Mouse (Mus musculus) liver, postnatal 0 days (tissue): ENCODE results near the gene Atp8a2. TPM values are rescaled to one million over a fixed set of nuclear protein-coding genes. Genes with fewer than 3 reads are reported as not detected.
"Not testable (repeated sequence)": the region's sequence is repeated elsewhere in the genome, so short reads cannot be mapped to it uniquely, and the experiment has no call there.

ENCODE experiments used
- ATAC-seq: fragments of 200-750 bp; cut with Nextera tagmentation; 2 replicates; pipeline ENCODE4 v1.8.0; 2017; ENCODE audit warnings: mild to moderate bottlenecking, moderate library complexity
- DNase-seq: peaks from one replicate; pipeline ENCODE4 v3.0.0-alpha.2; 2016
- H3K27ac ChIP-seq: fragments of 300-500 bp; sonication (generic); 2 replicates; pipeline ENCODE4 v1.5.1; 2014; ENCODE audit warnings: antibody characterized with exemption, moderate library complexity, mild to moderate bottlenecking, low read depth
- H3K27me3 ChIP-seq: fragments of 300-500 bp; sonication (generic); 2 replicates; pipeline ENCODE4 v1.6.1; 2014; ENCODE audit warnings: low read length, control low read depth, mixed read lengths; ENCODE audit not compliant: insufficient read depth
- H3K36me3 ChIP-seq: fragments of 300-500 bp; sonication (generic); replicated peaks from 2 replicates; pipeline ENCODE4 v1.6.1; 2014; ENCODE audit warnings: mild to moderate bottlenecking, control low read depth, low read length, moderate library complexity, mixed read lengths; ENCODE audit not compliant: insufficient read depth
- H3K4me1 ChIP-seq: fragments of 300-500 bp; sonication (generic); 2 replicates; pipeline ENCODE4 v1.6.1; 2014; ENCODE audit warnings: antibody characterized with exemption, mild to moderate bottlenecking, control low read depth; ENCODE audit not compliant: insufficient read depth
- H3K4me2 ChIP-seq: fragments of 300-500 bp; sonication (generic); 2 replicates; pipeline ENCODE4 v1.6.1; 2014; ENCODE audit warnings: low read depth, mild to moderate bottlenecking, low read length, moderate library complexity, mixed read lengths
- H3K4me3 ChIP-seq: fragments of 300-500 bp; sonication (generic); 2 replicates; pipeline ENCODE4 v1.5.1; 2014; ENCODE audit warnings: low read depth, low read length
- H3K9ac ChIP-seq: fragments of 300-500 bp; sonication (generic); replicated peaks from 2 replicates; pipeline ENCODE4 v1.6.1; 2014; ENCODE audit warnings: mild to moderate bottlenecking, moderate library complexity
- H3K9me3 ChIP-seq: fragments of 300-500 bp; sonication (generic); 2 replicates; pipeline ENCODE4 v1.6.1; 2016; ENCODE audit warnings: mild to moderate bottlenecking, control low read depth, low read length, mixed read lengths
- CTCF ChIP-seq: sonication (generic); IDR thresholded peaks from 2 replicates; pipeline ENCODE4 v1.5.1; 2016; ENCODE audit warnings: antibody characterized with exemption, low read depth
- EP300 ChIP-seq: IDR thresholded peaks from 2 replicates; pipeline ENCODE4 v1.6.1; 2016; ENCODE audit warnings: antibody characterized with exemption, low read depth, mild to moderate bottlenecking
- WGBS: fragments of 180-500 bp; shearing (Covaris S2); extraction: QIAGEN DNeasy Blood & Tissue Kit; methylation state at CpG from one replicate; pipeline ENCODE4 v1.1.7; 2014; ENCODE audit not compliant: insufficient replicate concordance; 5-methylcytosine and 5-hydroxymethylcytosine counted together
- polyA plus RNA-seq: library from polyadenylated mRNA; unstranded; fragments of >200 nt; fragmentation: Nextera tagmentation; extraction: Ambion mirVana; gene quantifications from 2 replicates; pipeline ENCODE4 v1.2.1, GENCODE M21; 2015

Gene Atp8a2
- polyA plus RNA-seq, 1 experiment from 2014 or later: 7.5 TPM

DNA sequence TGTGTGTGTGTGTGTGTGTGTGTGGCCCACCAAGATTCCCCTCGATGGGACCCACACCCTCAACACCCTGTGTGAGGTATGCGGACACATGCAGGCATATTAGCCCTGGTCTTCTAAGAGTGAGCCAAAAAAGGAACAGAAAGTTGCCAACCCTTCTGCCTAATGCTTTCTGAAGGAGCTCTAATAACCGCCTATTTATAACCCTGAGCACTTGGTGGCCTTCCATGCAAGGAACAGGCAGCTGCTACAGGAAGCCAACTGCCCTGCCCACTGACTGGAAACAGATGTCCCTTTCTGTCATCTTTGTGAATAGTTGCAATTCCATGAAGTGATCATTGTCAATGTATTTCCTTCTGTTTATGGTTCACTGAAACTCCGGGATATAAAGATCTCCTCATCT, 475.0 kb downstream of the Atp8a2 start:
- Histone ChIP-seq H3K9ac (no peak overlapping the region), H3K9me3 (no peaks in the 10 kb centered on the region), H3K4me1 (no peaks in the 10 kb centered on the region; the same call in 1 of the 2 replicates), H3K36me3 (no peaks in the 10 kb centered on the region), H3K27me3 (no peaks in the 10 kb centered on the region), H3K4me2 (no peak overlapping the region), H3K4me3 (no peak overlapping the region), H3K27ac (no peak overlapping the region)
- TF ChIP-seq EP300: no peak
- 64% methylated on average over 4 of the region's 4 CpGs for whole genome bisulfite sequencing
- DNase-seq: no peak
- ATAC-seq: peak; percentile 23; the same call in 1 of the 2 replicates

DNA sequence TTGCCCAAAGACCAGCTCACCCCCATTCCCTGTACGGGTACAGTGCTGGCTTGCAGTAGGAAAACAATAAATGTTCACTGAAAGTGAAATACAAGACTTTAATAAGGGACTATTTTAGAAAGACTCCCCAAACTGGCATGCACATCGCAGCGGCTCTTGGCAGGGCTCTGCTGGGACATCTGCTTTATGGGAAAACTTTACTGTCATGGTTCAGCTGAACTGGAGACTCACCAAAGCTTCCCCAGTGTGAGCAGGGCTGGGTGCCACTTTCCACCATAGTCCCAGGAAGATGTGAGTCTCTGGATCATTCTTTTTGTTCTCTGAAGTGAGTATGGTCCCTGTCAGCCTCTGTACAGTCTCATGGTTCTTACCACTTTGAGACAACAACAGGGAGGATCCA, 475.6 kb downstream of the Atp8a2 start:
- no peak for DNase-seq
- no peak overlapping the region for H3K4me3 ChIP-seq
- WGBS: 74% methylated on average over 3 of the region's 3 CpGs

DNA sequence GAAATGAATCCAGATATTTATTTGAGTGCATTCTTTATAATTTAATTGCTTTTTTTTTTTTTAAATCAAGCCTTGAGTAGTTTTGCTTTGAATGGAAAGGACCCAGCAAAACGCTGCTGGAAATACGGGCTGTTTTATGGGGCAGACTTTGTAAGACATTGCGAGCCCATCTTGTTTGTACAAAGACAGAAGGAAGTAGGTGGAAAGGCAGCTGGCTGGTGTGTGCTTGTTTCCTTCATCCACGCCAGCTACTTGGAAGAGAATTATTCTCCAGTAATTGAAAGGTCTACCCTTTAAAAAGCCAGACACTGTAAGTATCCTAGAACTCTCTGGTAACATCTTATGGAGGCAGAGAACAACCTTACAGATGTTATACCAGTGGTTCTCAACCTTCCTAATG, 476.6 kb downstream of the Atp8a2 start:
- 78% methylated on average over 4 of the region's 4 CpGs for WGBS

More for the DNA sequence above, 475.6 kb downstream of the Atp8a2 start:
- ATAC-seq: no peak
- Histone ChIP-seq H3K27me3 (no peaks in the 10 kb centered on the region), H3K9ac (no peak overlapping the region), H3K9me3 (no peaks in the 10 kb centered on the region), H3K4me2 (no peak overlapping the region), H3K4me1 (no peaks in the 10 kb centered on the region; the same call in 1 of the 2 replicates), H3K27ac (no peak overlapping the region), H3K36me3 (no peaks in the 10 kb centered on the region)
- TF ChIP-seq EP300 (no peak), CTCF (no peak)

DNA sequence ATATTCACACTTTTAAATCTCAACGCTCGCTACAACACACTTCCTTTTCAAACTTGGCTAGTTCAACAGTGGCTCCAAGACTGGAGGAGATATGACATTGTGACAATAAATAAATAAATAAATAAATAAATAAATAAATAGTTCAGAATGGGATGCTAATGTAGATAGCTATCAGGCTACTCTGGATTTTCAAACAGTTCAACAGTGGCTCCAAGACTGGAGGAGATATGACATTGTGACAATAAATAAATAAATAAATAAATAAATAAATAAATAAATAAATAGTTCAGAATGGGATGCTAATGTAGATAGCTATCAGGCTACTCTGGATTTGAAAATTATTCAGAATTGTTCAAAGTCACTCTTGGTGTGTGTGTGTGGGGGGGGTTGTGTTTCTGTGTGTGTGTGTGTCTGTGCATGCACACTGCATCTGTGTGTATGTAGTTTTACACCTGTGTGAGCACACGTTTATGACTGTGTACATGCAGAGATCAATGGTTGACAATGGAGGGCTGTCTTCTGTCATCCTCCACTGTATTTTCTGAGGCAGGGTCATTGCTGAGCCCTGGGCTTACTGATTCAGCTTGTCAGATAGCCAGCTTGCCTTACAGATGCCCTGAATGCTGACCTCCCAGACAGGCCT, 480.4 kb downstream of the Atp8a2 start:
- not testable (repeated sequence) for H3K27me3 ChIP-seq, H3K4me3 ChIP-seq, H3K4me2 ChIP-seq, H3K9me3 ChIP-seq, H3K4me1 ChIP-seq, ATAC-seq, H3K27ac ChIP-seq, DNase-seq, H3K9ac ChIP-seq, H3K36me3 ChIP-seq
- 75% methylated on average over 3 of the region's 3 CpGs for WGBS

More for the DNA sequence above, 476.6 kb downstream of the Atp8a2 start:
- Histone ChIP-seq H3K27me3 (no peaks in the 10 kb centered on the region), H3K4me2 (no peak overlapping the region), H3K9ac (no peak overlapping the region), H3K27ac (no peak overlapping the region), H3K9me3 (no peaks in the 10 kb centered on the region), H3K36me3 (no peaks in the 10 kb centered on the region), H3K4me3 (no peak overlapping the region), H3K4me1 (no peaks in the 10 kb centered on the region; the same call in 1 of the 2 replicates)
- TF ChIP-seq EP300: no peak
- TF ChIP-seq CTCF: no peak
- ATAC-seq (no peak), DNase-seq (no peak)

DNA sequence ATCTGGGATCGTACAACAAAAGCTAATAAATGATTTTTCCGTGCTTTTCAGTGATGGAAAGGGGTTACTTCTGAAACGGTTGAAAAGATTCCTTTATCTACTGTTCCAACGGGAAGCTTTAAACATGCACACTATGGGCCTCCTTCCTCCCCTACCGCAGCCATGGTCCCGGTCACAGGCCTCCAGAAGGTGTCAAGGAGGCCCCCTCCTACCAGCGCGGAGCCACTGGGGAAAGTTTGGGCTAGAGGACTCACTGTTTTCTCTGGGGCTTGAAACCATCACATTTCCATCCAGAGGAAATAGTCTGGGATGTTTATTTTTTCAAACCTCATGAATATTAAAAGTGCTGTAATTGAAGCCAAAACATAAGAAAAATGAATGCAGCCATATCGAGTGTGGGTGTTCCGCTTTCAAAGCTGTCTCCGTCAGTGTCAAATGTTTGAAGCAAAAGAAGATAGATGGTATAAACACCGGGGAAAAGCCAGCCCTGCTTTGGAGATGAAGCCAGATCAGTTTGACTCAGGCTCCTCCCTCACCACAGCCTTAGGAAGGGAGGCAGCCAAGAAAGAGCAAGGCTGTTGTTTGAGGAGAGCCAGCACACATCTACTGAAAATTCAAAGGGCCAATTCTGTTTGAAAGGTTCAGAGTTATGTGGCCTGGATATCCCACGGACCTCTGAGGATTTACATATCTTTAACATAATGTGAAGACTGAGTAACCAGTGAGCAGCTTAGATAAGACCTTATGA, 481.1 kb downstream of the Atp8a2 start:
- Histone ChIP-seq H3K36me3 (no peaks in the 10 kb centered on the region), H3K4me2 (no peak overlapping the region), H3K9me3 (no peaks in the 10 kb centered on the region), H3K27ac (no peak overlapping the region), H3K27me3 (no peaks in the 10 kb centered on the region), H3K4me3 (no peak overlapping the region), H3K9ac (no peak overlapping the region), H3K4me1 (no peaks in the 10 kb centered on the region)
- WGBS: 56% methylated on average over 13 of the region's 13 CpGs
- DNase-seq: no peak
- ATAC-seq: no peak
- TF ChIP-seq CTCF (no peak), EP300 (no peak)

DNA sequence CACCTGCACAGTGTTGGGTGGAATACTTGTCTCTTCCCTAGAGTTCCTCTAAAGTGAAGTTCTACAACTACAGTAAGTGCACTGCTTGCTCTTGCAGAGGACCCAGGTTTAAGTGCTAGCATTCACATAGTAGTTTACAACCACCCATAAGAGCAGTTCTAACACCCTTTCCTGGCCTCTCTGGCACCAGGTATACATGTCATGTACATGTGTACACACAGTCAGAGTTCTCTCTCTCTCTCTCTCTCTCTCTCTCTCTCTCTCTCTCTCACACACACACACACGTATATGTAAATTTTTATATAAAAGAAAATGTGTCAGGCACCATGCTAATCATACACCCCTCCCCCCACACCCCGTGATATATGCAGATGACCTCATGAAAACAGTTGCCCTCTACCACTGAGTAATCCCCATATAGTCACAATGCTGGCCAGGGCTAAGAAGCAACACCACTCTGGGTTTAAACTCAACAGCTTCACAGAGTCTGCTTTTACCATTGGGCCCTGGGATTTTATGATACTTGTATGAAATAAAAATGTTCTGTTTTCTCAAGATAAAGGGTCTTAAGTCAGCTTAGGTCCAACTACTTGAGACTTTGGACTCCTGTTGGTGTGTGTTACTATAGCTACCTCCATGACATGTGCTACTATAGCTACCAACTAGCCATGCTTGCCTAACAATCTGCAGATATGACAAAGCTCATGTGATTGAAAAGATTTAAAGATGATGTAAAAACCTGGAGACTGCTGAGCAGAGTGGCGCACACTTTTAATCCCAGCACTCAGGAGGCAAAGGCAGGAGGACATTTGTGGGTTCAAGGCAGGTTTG, 487.3 kb downstream of the Atp8a2 start:
- 73% methylated on average over 3 of the region's 3 CpGs for WGBS
- no peaks in the 10 kb centered on the region for H3K9me3 ChIP-seq
- H3K4me2 ChIP-seq: no peak overlapping the region
- no peaks in the 10 kb centered on the region for H3K4me1 ChIP-seq
- no peak overlapping the region for H3K27ac ChIP-seq
- TF ChIP-seq CTCF (no peak), EP300 (no peak)
- DNase-seq (no peak), ATAC-seq (no peak)
- no peak overlapping the region for H3K9ac ChIP-seq
- no peak overlapping the region for H3K4me3 ChIP-seq
- H3K36me3 ChIP-seq: no peaks in the 10 kb centered on the region
- no peaks in the 10 kb centered on the region for H3K27me3 ChIP-seq
